Mouse (Mus musculus) B cell, adult 2 months (primary cell): ENCODE measurements around the gene Dennd1c.

Source experiments
- DNase-seq, 2 experiments: peaks; one replicate each; pipeline ENCODE4 v3.0.0; 2022

Dennd1c gene

GRCm38 (mm10) chr17:57047406-57047805 is 30.9 kb downstream of the Dennd1c start:
- no peak for DNase-seq

DNA sequence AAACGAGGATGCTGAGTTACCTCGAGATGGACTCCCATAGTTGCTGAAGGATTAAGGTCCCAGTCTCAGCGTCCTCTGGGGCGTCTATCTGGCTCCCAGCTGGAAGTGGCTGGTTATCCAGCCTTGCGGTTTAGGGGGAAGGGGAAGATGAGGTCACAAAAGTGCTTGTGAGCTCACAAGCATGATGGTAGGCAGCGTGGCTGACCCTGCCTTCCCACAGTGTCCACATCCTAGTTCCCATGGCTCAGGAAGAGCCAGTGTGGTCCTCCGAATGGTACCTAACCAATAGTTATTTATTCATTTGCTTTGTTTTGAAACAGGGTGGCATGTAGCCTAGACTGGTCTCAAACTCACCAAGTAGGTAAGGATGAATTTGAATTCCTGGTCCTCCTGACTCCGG is 36.8 kb downstream of the Dennd1c start, which contains the start of gene Slc25a41:
Gene Slc25a41, minus strand, starts transcription at position 101 of the 400 bp plus-strand sequence.
- no peak for DNase-seq

DNA sequence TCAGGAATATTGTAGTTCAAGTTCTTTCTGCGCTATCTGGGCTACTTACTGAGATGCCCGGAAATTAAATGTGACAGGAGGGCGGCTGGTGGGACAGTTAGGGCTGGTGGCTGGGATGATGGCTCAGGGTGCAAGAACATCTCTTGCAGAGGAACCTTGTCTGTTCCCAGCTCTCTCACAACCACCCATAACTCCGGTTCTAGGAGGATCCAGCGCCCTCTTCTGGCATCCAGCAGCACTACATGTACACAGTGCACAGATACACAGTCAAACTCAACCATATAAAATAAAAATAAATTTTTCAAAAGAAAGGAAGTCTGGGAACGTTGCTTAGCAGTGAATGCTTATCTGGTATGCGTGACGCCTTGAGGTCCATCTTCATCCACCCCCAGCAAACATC is 39.3 kb downstream of the Dennd1c start:
- peak; percentile 30 to 40 for DNase-seq

DNA sequence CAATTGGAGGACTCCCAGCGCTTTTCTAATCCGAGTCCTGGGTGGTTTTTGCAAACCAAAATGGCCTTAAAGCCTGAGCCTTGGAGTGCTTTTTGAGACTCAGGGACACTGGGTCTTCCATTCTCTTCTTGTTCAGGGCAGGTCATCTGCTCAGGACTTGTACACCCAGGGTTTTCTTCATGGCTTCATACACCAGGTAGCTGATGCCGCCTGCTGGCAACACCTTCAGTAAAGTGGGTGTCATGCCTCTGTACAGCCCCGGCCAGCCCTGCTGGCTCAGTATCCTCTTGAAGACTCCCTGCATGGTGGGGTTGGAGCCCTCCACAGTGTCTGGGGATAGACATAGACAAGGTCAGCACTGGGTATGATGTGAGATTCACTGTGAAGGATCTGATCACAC is 45.5 kb downstream of the Dennd1c start:
- DNase-seq: peak; percentile 11 to 17

- peak; percentile 98 to 99 for DNase-seq
Measured at GRCm38 (mm10) chr17:57031661-57032420, 46.5 kb downstream of the Dennd1c start.

- DNase-seq: peak; percentile 44 to 52
Measured at GRCm38 (mm10) chr17:57030931-57031660, 47.2 kb downstream of the Dennd1c start, which contains the start of gene Khsrp. TSS of gene Khsrp (minus strand) at chr17:57031522.

DNA sequence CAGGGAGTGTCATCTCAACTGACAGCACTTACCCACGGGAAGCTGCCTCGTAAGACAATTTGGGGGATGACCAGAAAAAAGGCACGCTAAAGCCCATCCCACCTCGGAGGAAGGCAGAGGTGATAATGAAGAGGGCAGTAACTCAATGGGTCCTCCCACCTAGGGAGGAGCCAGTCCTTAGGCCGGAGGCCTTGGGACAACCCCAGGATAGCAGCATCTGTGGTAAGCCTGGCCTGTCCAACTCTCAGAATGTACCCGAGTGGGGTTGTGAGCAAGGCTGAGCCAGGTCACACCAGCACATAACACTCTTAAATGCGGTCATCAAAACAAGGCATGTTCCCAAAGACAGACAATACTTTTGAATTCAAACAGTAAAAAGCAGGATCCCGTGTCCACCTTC is 48.6 kb downstream of the Dennd1c start:
- DNase-seq: no peak

DNA sequence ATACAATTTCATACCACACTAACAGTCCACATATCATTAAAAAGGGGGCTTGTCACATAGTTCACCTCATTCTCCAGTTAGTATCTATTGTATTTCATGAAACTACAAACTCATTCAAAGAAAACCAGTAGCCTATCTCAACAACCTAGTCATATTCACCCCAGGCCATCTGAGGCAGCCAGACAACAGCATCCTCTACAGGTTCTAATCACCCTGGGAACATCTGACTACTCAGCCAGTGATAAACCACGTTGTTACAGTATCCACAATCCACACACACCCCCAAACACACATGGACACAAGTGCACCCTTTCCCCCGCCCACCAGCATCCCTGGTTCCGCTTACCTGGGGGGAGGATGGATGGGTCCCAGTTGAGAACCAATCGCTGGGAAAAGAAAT is 50.8 kb downstream of the Dennd1c start:
- DNase-seq: no peak

DNA sequence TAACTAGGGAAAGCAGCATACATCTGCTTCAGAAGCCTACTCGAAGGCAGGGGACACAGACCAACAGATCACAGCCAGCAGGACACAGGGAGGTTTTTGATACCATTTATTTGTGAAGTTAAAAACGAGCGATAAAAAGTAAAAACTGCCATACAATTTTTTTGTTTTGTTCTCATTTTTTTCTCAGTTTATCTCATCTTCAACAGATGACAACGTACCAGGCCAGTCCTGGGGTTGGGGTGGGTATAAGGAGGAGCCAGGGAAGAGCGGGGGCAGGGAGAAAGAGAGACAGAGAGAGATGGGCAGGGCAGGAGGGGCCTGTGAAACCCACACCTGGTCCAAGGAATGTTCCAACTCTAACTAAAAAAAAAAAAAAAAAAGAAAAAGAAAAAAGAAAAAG is 57.4 kb downstream of the Dennd1c start:
- no peak for DNase-seq

DNA sequence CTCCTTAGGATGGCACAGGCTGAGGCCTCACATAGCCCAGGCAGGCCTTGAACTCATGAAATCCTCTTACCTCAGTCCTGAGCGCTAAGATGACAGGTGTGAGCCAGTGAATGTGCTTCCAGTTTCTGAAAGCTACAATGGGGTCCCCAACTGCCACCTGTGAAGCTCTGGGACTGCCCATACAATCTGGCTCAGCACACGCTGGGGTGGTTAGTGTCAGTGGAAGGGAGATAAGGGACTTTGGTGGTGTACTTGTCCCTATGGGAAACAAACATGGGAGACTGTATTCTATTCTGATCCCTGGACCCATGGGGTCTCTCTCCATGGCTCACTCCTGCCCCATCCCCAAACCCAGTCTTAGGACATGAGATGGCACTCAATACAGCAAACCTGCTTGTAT is 58.6 kb downstream of the Dennd1c start:
- no peak for DNase-seq
